Mouse (Mus musculus) brain, embryonic 14.5 days (tissue): ENCODE results near the gene Hdc. TPM values are rescaled to one million over a fixed set of nuclear protein-coding genes. Genes with fewer than 3 reads are reported as not detected.

ENCODE experiments used
- DNase-seq: peaks from one replicate; pipeline ENCODE4 v3.0.0-alpha.2; 2011; ENCODE audit warnings: low read depth
- CTCF ChIP-seq: fragments of 200-500 bp; IDR thresholded peaks from 2 replicates; pipeline ENCODE4 v1.5.1; 2012; ENCODE audit warnings: inconsistent platforms, mild to moderate bottlenecking, moderate library complexity, borderline replicate concordance; ENCODE audit not compliant: insufficient read depth, insufficient read length; ENCODE audit errors: extremely low read depth
- POLR2A ChIP-seq: fragments of 200-500 bp; IDR thresholded peaks from 2 replicates; pipeline ENCODE4 v1.6.1; 2012; ENCODE audit warnings: mild to moderate bottlenecking, inconsistent platforms, borderline replicate concordance; ENCODE audit not compliant: poor library complexity, insufficient read depth, insufficient read length, severe bottlenecking; ENCODE audit errors: extremely low read depth
- polyA plus RNA-seq: library from polyadenylated mRNA; depleted of rRNA; stranded (reverse); fragments of >200 nt; gene quantifications from 2 replicates; pipeline ENCODE4 v1.2.3, GENCODE M21; 2012; rRNA removed

Gene Hdc
- polyA plus RNA-seq, 1 experiment: 2.0 TPM

DNA sequence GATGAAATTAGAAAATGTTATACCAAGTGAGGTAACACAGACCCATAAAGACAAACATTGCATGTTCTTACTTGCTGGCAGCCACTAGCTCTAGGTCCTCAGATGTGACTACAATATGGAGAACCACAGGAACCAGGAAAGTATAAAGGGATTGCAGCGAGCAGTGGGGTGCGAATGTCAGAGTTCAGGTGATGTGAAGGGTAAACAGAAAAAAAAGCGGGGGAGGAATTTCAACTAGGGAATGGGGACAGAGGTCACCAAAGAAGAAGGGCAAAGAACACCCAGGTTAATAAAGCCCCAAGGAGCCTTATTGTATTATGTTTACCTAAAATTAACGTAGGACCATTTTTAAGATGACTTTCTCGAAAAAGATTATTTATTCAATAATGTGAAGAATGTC, 73.8 kb downstream of the Hdc start:
- DNase-seq: no peak
- TF ChIP-seq CTCF (no peak), POLR2A (no peak)

Other genes with a start within 250 kb of the Hdc start
- gene Atp8b4, start 118.6 kb downstream of the Hdc start, polyA plus RNA-seq: 0.05 and 0.08 TPM in 2 replicates
- gene Slc27a2, start 66.9 kb downstream of the Hdc start, polyA plus RNA-seq: 9.4 and 10.2 TPM in 2 replicates
- 37.6 and 41.9 TPM in 2 replicates for gene Gabpb1, start 57.0 kb upstream of the Hdc start, polyA plus RNA-seq
- 28.0 and 28.8 TPM in 2 replicates for gene Usp8, start 88.0 kb upstream of the Hdc start, polyA plus RNA-seq
- gene Usp50, start 164.2 kb upstream of the Hdc start, polyA plus RNA-seq: 1.4 and 1.9 TPM in 2 replicates